Mouse (Mus musculus) hindbrain, embryonic 14.5 days (tissue): ENCODE measurements at regions not wholly inside any gene's neighbourhood (a gene's known extent, or its start where the extent isn't known, plus 50 kb on each side); places are given as distances from the start of the nearest gene placed in this dataset.

Experiments used
- ATAC-seq: fragments of 200-750 bp; cut with Nextera tagmentation; 2 replicates; pipeline ENCODE4 v1.8.0; 2017; ENCODE audit warnings: moderate number of reproducible peaks, mild to moderate bottlenecking, moderate TSS enrichment, moderate library complexity; ENCODE audit not compliant: low FRiP score
- DNase-seq: peaks from one replicate; pipeline ENCODE4 v3.0.0-alpha.2; 2015; ENCODE audit warnings: low spot score
- H3K27ac ChIP-seq: fragments of 300-500 bp; sonication (generic); 2 replicates; pipeline ENCODE4 v1.5.1; 2014; ENCODE audit warnings: mild to moderate bottlenecking, moderate library complexity
- H3K27me3 ChIP-seq: fragments of 300-500 bp; sonication (generic); 2 replicates; pipeline ENCODE4 v1.6.1; 2014; ENCODE audit warnings: mild to moderate bottlenecking, low read length, mixed read lengths; ENCODE audit not compliant: control insufficient read depth, insufficient read depth
- H3K36me3 ChIP-seq: fragments of 300-500 bp; sonication (generic); replicated peaks from 2 replicates; pipeline ENCODE4 v1.6.1; 2014; ENCODE audit not compliant: control insufficient read depth, insufficient read depth
- H3K4me1 ChIP-seq: fragments of 300-500 bp; sonication (generic); replicated peaks from 2 replicates; pipeline ENCODE4 v1.6.1; 2014; ENCODE audit warnings: antibody characterized with exemption, low read length, mixed read lengths; ENCODE audit not compliant: control insufficient read depth, insufficient read depth
- H3K4me2 ChIP-seq: fragments of 300-500 bp; sonication (generic); replicated peaks from 2 replicates; pipeline ENCODE4 v1.6.1; 2014; ENCODE audit warnings: mild to moderate bottlenecking, moderate library complexity
- H3K4me3 ChIP-seq: fragments of 300-500 bp; sonication (generic); replicated peaks from 2 replicates; pipeline ENCODE4 v1.5.1; 2014; ENCODE audit warnings: mild to moderate bottlenecking, low read length
- H3K9ac ChIP-seq: fragments of 300-500 bp; sonication (generic); 2 replicates; pipeline ENCODE4 v1.6.1; 2014
- H3K9me3 ChIP-seq: fragments of 300-500 bp; sonication (generic); 2 replicates; pipeline ENCODE4 v1.6.1; 2016; ENCODE audit warnings: low read length; ENCODE audit not compliant: control insufficient read depth
- WGBS: fragments of 180-500 bp; shearing (Covaris S2); extraction: QIAGEN DNeasy Blood & Tissue Kit; methylation state at CpG from one replicate; pipeline ENCODE4 v1.1.7; 2014; 5-methylcytosine and 5-hydroxymethylcytosine counted together

- Histone ChIP-seq H3K4me1 (0 out of 2 replicates have a peak, but pooled peaks cover 9% of the 10 kb centered on the region), H3K27me3 (no peaks in the 10 kb centered on the region), H3K4me3 (no peak overlapping the region), H3K9me3 (no peaks in the 10 kb centered on the region), H3K36me3 (no peaks in the 10 kb centered on the region), H3K27ac (no peak overlapping the region), H3K9ac (no peak overlapping the region), H3K4me2 (no peak overlapping the region)
- DNase-seq = no peak
- no peak for ATAC-seq
- whole genome bisulfite sequencing = 90% methylated on average over 2 of the region's 2 CpGs
Measured at GRCm38 (mm10) chr12:49940818-49941217, 555.8 kb downstream of the Gm43517 start.

GRCm38 (mm10) chr12:49944911-49945627, 560.1 kb downstream of the Gm43517 start:
- H3K27ac ChIP-seq = peak overlapping the region; percentile 57; the same call in 1 of the 2 replicates
- no peaks in the 10 kb centered on the region for H3K27me3 ChIP-seq
- no peak overlapping the region for H3K9ac ChIP-seq
- DNase-seq (peak; percentile 34), ATAC-seq (no peak)
- H3K4me2 ChIP-seq = peak overlapping the region; percentile 19; the same call in 1 of the 2 replicates
- 0 out of 2 replicates have a peak, but pooled peaks cover 12% of the 10 kb centered on the region for H3K4me1 ChIP-seq
- no peaks in the 10 kb centered on the region for H3K9me3 ChIP-seq
- no peaks in the 10 kb centered on the region for H3K36me3 ChIP-seq
- no peak overlapping the region for H3K4me3 ChIP-seq
- WGBS = 44% methylated on average over 9 of the region's 9 CpGs

- peak; percentile 66 for DNase-seq
- no peak; the same call in 1 of the 2 replicates for ATAC-seq
- Histone ChIP-seq H3K4me3 (no peak overlapping the region), H3K4me1 (0 out of 2 replicates have a peak, but pooled peaks cover 12% of the 10 kb centered on the region), H3K36me3 (no peaks in the 10 kb centered on the region), H3K9me3 (no peaks in the 10 kb centered on the region), H3K27me3 (no peaks in the 10 kb centered on the region), H3K4me2 (peak overlapping the region; percentile 19; the same call in 1 of the 2 replicates), H3K27ac (0 out of 2 replicates have a peak overlapping the region, but pooled peaks have one; percentile 57), H3K9ac (no peak overlapping the region)
- WGBS = 24% methylated on average over 4 of the region's 4 CpGs
Measured at GRCm38 (mm10) chr12:49945628-49946220, 560.8 kb downstream of the Gm43517 start.

- no peaks in the 10 kb centered on the region for H3K36me3 ChIP-seq
- H3K9ac ChIP-seq = no peak overlapping the region
- no peaks in the 10 kb centered on the region for H3K27me3 ChIP-seq
- no peak overlapping the region for H3K27ac ChIP-seq
- no peak overlapping the region for H3K4me3 ChIP-seq
- 18% methylated on average over 5 of the region's 5 CpGs for WGBS
- H3K4me2 ChIP-seq = no peak overlapping the region
- DNase-seq (no peak), ATAC-seq (no peak)
- no peaks in the 10 kb centered on the region for H3K9me3 ChIP-seq
- 0 out of 2 replicates have a peak, but pooled peaks cover 12% of the 10 kb centered on the region for H3K4me1 ChIP-seq
Measured at GRCm38 (mm10) chr12:49946752-49947260, 561.8 kb downstream of the Gm43517 start.

GRCm38 (mm10) chr12:49950986-49951385, 566.0 kb downstream of the Gm43517 start:
- Histone ChIP-seq H3K4me3 (no peak overlapping the region), H3K4me2 (no peak overlapping the region), H3K4me1 (0 out of 2 replicates have a peak, but pooled peaks cover under 1% of the 10 kb centered on the region), H3K9me3 (no peaks in the 10 kb centered on the region), H3K36me3 (no peaks in the 10 kb centered on the region), H3K27ac (no peak overlapping the region), H3K27me3 (no peaks in the 10 kb centered on the region), H3K9ac (no peak overlapping the region)
- no peak for ATAC-seq
- no peak for DNase-seq
- 93% methylated on average over 5 of the region's 5 CpGs for WGBS

- Histone ChIP-seq H3K4me1 (no peaks in the 10 kb centered on the region), H3K27ac (no peak overlapping the region), H3K36me3 (no peaks in the 10 kb centered on the region), H3K27me3 (no peaks in the 10 kb centered on the region), H3K9ac (no peak overlapping the region), H3K4me2 (no peak overlapping the region), H3K4me3 (no peak overlapping the region), H3K9me3 (no peaks in the 10 kb centered on the region)
- DNase-seq (peak; percentile 55), ATAC-seq (no peak; the same call in 1 of the 2 replicates)
- WGBS = 38% methylated on average over 5 of the region's 5 CpGs
Measured at GRCm38 (mm10) chr12:49951821-49952220, 566.8 kb downstream of the Gm43517 start.

- Histone ChIP-seq H3K4me3 (no peak overlapping the region), H3K27me3 (peaks cover 20% of the 10 kb centered on the region; the same call in 1 of the 2 replicates), H3K36me3 (no peaks in the 10 kb centered on the region), H3K27ac (no peak overlapping the region), H3K4me1 (no peaks in the 10 kb centered on the region), H3K9me3 (no peaks in the 10 kb centered on the region), H3K9ac (no peak overlapping the region), H3K4me2 (no peak overlapping the region)
- 83% methylated on average over 1 of the region's 1 CpGs for WGBS
- ATAC-seq (no peak), DNase-seq (no peak)
Measured at GRCm38 (mm10) chr12:49968072-49968471, 583.1 kb downstream of the Gm43517 start.

- 5% methylated on average over 2 of the region's 2 CpGs for WGBS
- H3K4me2 ChIP-seq = no peak overlapping the region
- no peak for ATAC-seq
Measured at GRCm38 (mm10) chr12:49969546-49969945, 584.6 kb downstream of the Gm43517 start.

GRCm38 (mm10) chr12:49974591-49975323, 589.8 kb downstream of the Gm43517 start:
- WGBS = 24% methylated on average over 2 of the region's 2 CpGs
- ATAC-seq = peak; percentile 31; the same call in 1 of the 2 replicates
- H3K27ac ChIP-seq = no peak overlapping the region

More at GRCm38 (mm10) chr12:49969546-49969945, 584.6 kb downstream of the Gm43517 start:
- Histone ChIP-seq H3K27me3 (peaks cover 20% of the 10 kb centered on the region; the same call in 1 of the 2 replicates), H3K9ac (no peak overlapping the region), H3K4me1 (no peaks in the 10 kb centered on the region), H3K36me3 (no peaks in the 10 kb centered on the region), H3K27ac (no peak overlapping the region), H3K4me3 (no peak overlapping the region), H3K9me3 (no peaks in the 10 kb centered on the region)
- DNase-seq = no peak

More at GRCm38 (mm10) chr12:49974591-49975323, 589.8 kb downstream of the Gm43517 start:
- H3K9ac ChIP-seq = no peak overlapping the region
- H3K27me3 ChIP-seq = peaks cover 20% of the 10 kb centered on the region
- H3K4me3 ChIP-seq = no peak overlapping the region
- H3K4me1 ChIP-seq = no peaks in the 10 kb centered on the region
- no peaks in the 10 kb centered on the region for H3K9me3 ChIP-seq
- H3K4me2 ChIP-seq = no peak overlapping the region
- DNase-seq = peak; percentile 36
- H3K36me3 ChIP-seq = no peaks in the 10 kb centered on the region
